Mouse (Mus musculus) heart, embryonic 16.5 days (tissue): ENCODE measurements around the gene Rps6kb2. TPM values are rescaled to one million over a fixed set of nuclear protein-coding genes. Genes with fewer than 3 reads are reported as not detected.

Experiments used
- ATAC-seq: fragments of 200-750 bp; cut with Nextera tagmentation; replicated peaks from 2 replicates; pipeline ENCODE4 v1.8.0; 2017; ENCODE audit warnings: moderate number of reproducible peaks; ENCODE audit not compliant: insufficient read depth, low FRiP score; ENCODE audit errors: extremely low read depth
- H3K27ac ChIP-seq: fragments of 300-500 bp; sonication (generic); 2 replicates; pipeline ENCODE4 v1.5.1; 2014; ENCODE audit warnings: mild to moderate bottlenecking, low read length, control low read depth, moderate library complexity
- H3K27me3 ChIP-seq: fragments of 300-500 bp; sonication (generic); 2 replicates; pipeline ENCODE4 v1.6.1; 2014; ENCODE audit warnings: low read length, mixed read lengths; ENCODE audit not compliant: control insufficient read depth, insufficient read depth
- H3K36me3 ChIP-seq: fragments of 300-500 bp; sonication (generic); 2 replicates; pipeline ENCODE4 v1.6.1; 2014; ENCODE audit not compliant: control insufficient read depth, insufficient read depth
- H3K4me1 ChIP-seq: fragments of 300-500 bp; sonication (generic); 2 replicates; pipeline ENCODE4 v1.6.1; 2014; ENCODE audit warnings: low read length, mixed read lengths; ENCODE audit not compliant: control insufficient read depth, insufficient read depth
- H3K4me2 ChIP-seq: fragments of 300-500 bp; sonication (generic); 2 replicates; pipeline ENCODE4 v1.6.1; 2014; ENCODE audit warnings: low read depth, mild to moderate bottlenecking, control low read depth, low read length
- H3K4me3 ChIP-seq: fragments of 300-500 bp; sonication (generic); 2 replicates; pipeline ENCODE4 v1.5.1; 2014; ENCODE audit warnings: mild to moderate bottlenecking, control low read depth, low read length
- H3K9ac ChIP-seq: fragments of 300-500 bp; sonication (generic); 2 replicates; pipeline ENCODE4 v1.6.1; 2014; ENCODE audit warnings: low read length, control low read depth
- H3K9me3 ChIP-seq: fragments of 300-500 bp; sonication (generic); replicated peaks from 2 replicates; pipeline ENCODE4 v1.6.1; 2016; ENCODE audit warnings: low read length; ENCODE audit not compliant: control insufficient read depth
- WGBS: fragments of 180-500 bp; shearing (Covaris S2); extraction: QIAGEN DNeasy Blood & Tissue Kit; methylation state at CpG from one replicate; pipeline ENCODE4 v1.1.7; 2014; 5-methylcytosine and 5-hydroxymethylcytosine counted together
- polyA plus RNA-seq: library from polyadenylated mRNA; unstranded; fragments of >200 nt; fragmentation: Nextera tagmentation; extraction: Ambion mirVana; gene quantifications from 2 replicates; pipeline ENCODE4 v1.2.1, GENCODE M21; 2015

Rps6kb2 gene
- polyA plus RNA-seq, 1 experiment from 2014 or later: 48.7 TPM

DNA sequence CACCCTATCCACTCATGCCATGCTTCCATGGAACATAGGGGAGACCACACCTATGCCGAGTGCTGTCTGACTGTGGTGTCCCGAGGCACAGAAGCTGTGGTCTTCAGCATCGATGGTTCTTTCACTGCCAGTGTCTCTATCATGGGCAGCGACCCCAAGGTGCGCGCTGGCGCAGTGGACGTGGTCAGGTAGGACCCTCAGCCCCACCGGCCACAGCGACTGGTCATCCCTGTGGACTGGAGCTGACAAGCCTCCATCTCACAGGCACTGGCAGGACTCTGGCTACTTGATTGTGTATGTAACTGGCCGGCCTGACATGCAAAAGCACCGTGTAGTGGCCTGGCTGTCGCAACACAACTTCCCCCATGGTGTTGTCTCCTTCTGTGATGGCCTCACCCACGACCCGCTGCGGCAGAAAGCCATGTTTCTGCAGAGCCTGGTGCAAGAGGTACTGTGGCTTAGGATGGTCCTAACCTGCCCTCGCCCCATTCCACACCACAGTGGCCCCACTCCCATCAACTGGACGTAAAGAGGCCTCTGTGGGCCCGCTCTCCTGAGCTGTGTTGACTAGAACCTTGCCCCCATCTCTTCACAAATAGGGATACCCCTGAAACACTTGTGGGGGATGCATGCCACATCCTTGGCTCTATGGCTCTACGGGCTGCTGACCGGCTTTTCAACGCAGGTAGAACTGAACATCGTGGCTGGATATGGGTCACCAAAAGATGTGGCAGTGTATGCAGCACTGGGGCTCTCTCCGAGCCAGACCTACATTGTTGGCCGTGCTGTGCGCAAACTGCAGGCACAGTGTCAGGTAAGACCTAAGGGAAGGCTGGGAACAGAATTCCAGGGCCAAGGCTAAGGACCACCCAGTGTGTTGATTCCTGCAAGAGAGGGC, 50.8 kb downstream of the Rps6kb2 start:
- Histone ChIP-seq H3K4me3 (no peak overlapping the region), H3K27me3 (no peaks in the 10 kb centered on the region), H3K4me2 (no peak overlapping the region), H3K9ac (no peak overlapping the region), H3K4me1 (peaks cover 10% of the 10 kb centered on the region), H3K9me3 (no peaks in the 10 kb centered on the region), H3K36me3 (peaks cover 16% of the 10 kb centered on the region), H3K27ac (no peak overlapping the region)
- ATAC-seq: no peak
- 93% methylated on average over 26 of the region's 26 CpGs for WGBS

- H3K9me3 ChIP-seq: no peaks in the 10 kb centered on the region
- H3K4me2 ChIP-seq: no peak overlapping the region
- no peaks in the 10 kb centered on the region; the same call in 1 of the 2 replicates for H3K36me3 ChIP-seq
- H3K4me1 ChIP-seq: peaks cover 6% of the 10 kb centered on the region
- H3K27ac ChIP-seq: no peak overlapping the region
- WGBS: 83% methylated on average over 9 of the region's 9 CpGs
- no peaks in the 10 kb centered on the region for H3K27me3 ChIP-seq
- H3K4me3 ChIP-seq: no peak overlapping the region
- ATAC-seq: no peak
- no peak overlapping the region for H3K9ac ChIP-seq
Observed at GRCm38 (mm10) chr19:4108535-4108934, 54.6 kb downstream of the Rps6kb2 start.

- Histone ChIP-seq H3K36me3 (peaks cover 2% of the 10 kb centered on the region), H3K9me3 (no peaks in the 10 kb centered on the region), H3K27me3 (peaks cover 10% of the 10 kb centered on the region; the same call in 1 of the 2 replicates), H3K4me2 (no peak overlapping the region), H3K9ac (no peak overlapping the region), H3K4me3 (no peak overlapping the region), H3K27ac (no peak overlapping the region), H3K4me1 (no peaks in the 10 kb centered on the region)
- ATAC-seq: no peak
- WGBS: 90% methylated on average over 14 of the region's 14 CpGs
Observed at GRCm38 (mm10) chr19:4106654-4107053, 56.5 kb downstream of the Rps6kb2 start.

- H3K4me2 ChIP-seq: no peak overlapping the region
- H3K9ac ChIP-seq: no peak overlapping the region
- WGBS: 90% methylated on average over 16 of the region's 16 CpGs
- H3K27me3 ChIP-seq: peaks cover 20% of the 10 kb centered on the region; the same call in 1 of the 2 replicates
- H3K27ac ChIP-seq: no peak overlapping the region
- H3K36me3 ChIP-seq: peaks cover 2% of the 10 kb centered on the region
- H3K9me3 ChIP-seq: no peaks in the 10 kb centered on the region
- ATAC-seq: no peak
- H3K4me1 ChIP-seq: peaks cover 11% of the 10 kb centered on the region
- H3K4me3 ChIP-seq: no peak overlapping the region
Observed at GRCm38 (mm10) chr19:4104675-4105194, 58.4 kb downstream of the Rps6kb2 start.

Other genes with a start within 250 kb of the Rps6kb2 start
- 2.6 and 3.7 TPM in 2 replicates for gene Aldh3b1, start 233.5 kb downstream of the Rps6kb2 start, polyA plus RNA-seq
- gene Unc93b1, start 228.2 kb downstream of the Rps6kb2 start, polyA plus RNA-seq: 19.8 TPM in 2 replicates
- gene Aldh3b3, start 204.7 kb downstream of the Rps6kb2 start, polyA plus RNA-seq: not detected in 2 replicates
- gene Aldh3b2, start 191.0 kb downstream of the Rps6kb2 start, polyA plus RNA-seq: 0.21 and 0.47 TPM in 2 replicates
- gene Acy3, start 176.8 kb downstream of the Rps6kb2 start, polyA plus RNA-seq: 13.0 and 13.3 TPM in 2 replicates
- gene Tbx10, start 170.6 kb downstream of the Rps6kb2 start, polyA plus RNA-seq: not detected in 2 replicates
- 67.8 and 75.1 TPM in 2 replicates for gene Nudt8, start 162.8 kb downstream of the Rps6kb2 start, polyA plus RNA-seq
- gene Gm49405, start 162.7 kb downstream of the Rps6kb2 start, polyA plus RNA-seq: 6.2 TPM in 2 replicates
- 84.9 and 90.6 TPM in 2 replicates for gene Doc2g, start 160.0 kb downstream of the Rps6kb2 start, polyA plus RNA-seq
- gene Ndufv1, start 150.5 kb downstream of the Rps6kb2 start, polyA plus RNA-seq: 618 and 661 TPM in 2 replicates
- gene Gstp1, start 125.4 kb downstream of the Rps6kb2 start, polyA plus RNA-seq: 378 and 420 TPM in 2 replicates
- 8.0 and 18.4 TPM in 2 replicates for gene Gstp2, start 117.3 kb downstream of the Rps6kb2 start, polyA plus RNA-seq
- gene Gstp3, start 103.8 kb downstream of the Rps6kb2 start, polyA plus RNA-seq: 0.51 and 0.80 TPM in 2 replicates
- gene Cabp2, start 81.8 kb downstream of the Rps6kb2 start, polyA plus RNA-seq: not detected in 2 replicates
- 86.0 and 86.2 TPM in 2 replicates for gene Cdk2ap2, start 66.2 kb downstream of the Rps6kb2 start, polyA plus RNA-seq
- 27.7 and 29.4 TPM in 2 replicates for gene Pitpnm1, start 63.4 kb downstream of the Rps6kb2 start, polyA plus RNA-seq
- 87.5 and 88.6 TPM in 2 replicates for gene Aip, start 37.5 kb downstream of the Rps6kb2 start, polyA plus RNA-seq
- not detected in 2 replicates for gene Gpr152, start 23.6 kb downstream of the Rps6kb2 start, polyA plus RNA-seq
- 0.11 TPM in 1 of 2 replicates, not detected in the other for gene Cabp4, start 19.3 kb downstream of the Rps6kb2 start, polyA plus RNA-seq
- 133 and 134 TPM in 2 replicates for gene Coro1b, start 14.7 kb downstream of the Rps6kb2 start, polyA plus RNA-seq
- gene Ptprcap, start 9.8 kb downstream of the Rps6kb2 start, polyA plus RNA-seq: 25.3 and 71.1 TPM in 2 replicates
- gene Carns1, start 12.1 kb upstream of the Rps6kb2 start, polyA plus RNA-seq: 15.9 and 17.5 TPM in 2 replicates
- 10.8 and 26.5 TPM in 2 replicates for gene Tbc1d10c, start 27.9 kb upstream of the Rps6kb2 start, polyA plus RNA-seq
- gene Ppp1ca, start 28.7 kb upstream of the Rps6kb2 start, polyA plus RNA-seq: 813 and 866 TPM in 2 replicates
- gene Rad9a, start 38.3 kb upstream of the Rps6kb2 start, polyA plus RNA-seq: 19.9 and 21.1 TPM in 2 replicates
- 1.5 and 1.7 TPM in 2 replicates for gene Clcf1, start 50.9 kb upstream of the Rps6kb2 start, polyA plus RNA-seq
- not detected in 2 replicates for gene AC109138.7, start 51.0 kb upstream of the Rps6kb2 start, polyA plus RNA-seq
- 22.6 and 24.9 TPM in 2 replicates for gene Pold4, start 68.5 kb upstream of the Rps6kb2 start, polyA plus RNA-seq
- gene Ssh3, start 105.8 kb upstream of the Rps6kb2 start, polyA plus RNA-seq: 8.3 and 11.6 TPM in 2 replicates
- 1.4 and 2.4 TPM in 2 replicates for gene Ankrd13d, start 119.8 kb upstream of the Rps6kb2 start, polyA plus RNA-seq
- 11.8 and 15.5 TPM in 2 replicates for gene Grk2, start 142.9 kb upstream of the Rps6kb2 start, polyA plus RNA-seq
- 31.9 and 35.9 TPM in 2 replicates for gene Kdm2a, start 234.9 kb upstream of the Rps6kb2 start, polyA plus RNA-seq